Mouse (Mus musculus) urinary bladder, postnatal 36 days (tissue): ENCODE data around the gene Hnrnpc.
"Not testable (repeated sequence)": the region's sequence is repeated elsewhere in the genome, so short reads cannot be mapped to it uniquely, and the experiment has no call there.

Experiments
- DNase-seq, 2 experiments: peaks; one replicate each; pipeline ENCODE4 v3.0.0; 2022; ENCODE audit warnings: low spot score in 2 of 2, mixed read lengths in 1 of 2

The Hnrnpc gene

GRCm38 (mm10) chr14:52103474-52103855 lies 363 bp downstream of the Hnrnpc start:
- no peak for DNase-seq

DNA sequence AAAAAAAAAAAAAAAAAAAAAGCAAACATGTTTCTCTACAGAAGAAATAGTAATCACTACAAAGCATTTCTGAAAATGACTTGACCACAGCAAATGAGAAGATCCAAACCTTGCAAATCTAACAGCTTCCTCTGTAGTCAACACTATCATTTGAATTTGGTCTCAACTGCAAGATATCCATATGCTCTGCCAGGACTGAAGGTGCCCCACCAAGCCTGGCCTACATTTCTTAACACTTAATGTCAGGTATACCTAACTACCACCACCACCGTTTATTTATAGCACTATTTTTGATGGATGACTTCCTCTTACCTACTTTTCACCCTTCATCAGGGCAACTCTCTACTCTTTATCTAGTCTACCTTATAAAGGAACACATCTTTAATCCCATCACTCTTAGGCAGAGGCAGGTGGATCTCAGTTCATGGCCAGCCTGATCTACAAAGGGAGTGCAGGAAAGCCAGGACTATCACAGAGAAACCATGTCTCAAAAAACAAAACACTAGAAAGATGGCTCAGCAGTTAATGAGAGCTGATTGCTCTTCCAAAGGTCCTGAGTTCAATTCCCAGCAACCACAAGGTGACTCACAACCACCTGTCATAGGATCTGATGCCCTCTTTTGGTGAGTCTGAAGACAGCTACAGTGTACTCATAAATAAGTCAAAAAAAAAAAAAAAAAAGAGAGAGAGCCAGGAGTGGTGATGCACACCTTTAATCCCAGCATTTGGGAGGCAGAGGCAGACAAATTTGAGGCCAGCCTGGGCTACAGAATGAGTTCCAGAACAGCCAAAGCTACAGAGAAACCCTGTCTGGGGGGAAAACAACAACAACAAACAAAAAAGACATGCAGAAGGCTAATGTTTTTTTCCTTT lies 2.3 kb downstream of the Hnrnpc start:
- no peak for DNase-seq

DNA sequence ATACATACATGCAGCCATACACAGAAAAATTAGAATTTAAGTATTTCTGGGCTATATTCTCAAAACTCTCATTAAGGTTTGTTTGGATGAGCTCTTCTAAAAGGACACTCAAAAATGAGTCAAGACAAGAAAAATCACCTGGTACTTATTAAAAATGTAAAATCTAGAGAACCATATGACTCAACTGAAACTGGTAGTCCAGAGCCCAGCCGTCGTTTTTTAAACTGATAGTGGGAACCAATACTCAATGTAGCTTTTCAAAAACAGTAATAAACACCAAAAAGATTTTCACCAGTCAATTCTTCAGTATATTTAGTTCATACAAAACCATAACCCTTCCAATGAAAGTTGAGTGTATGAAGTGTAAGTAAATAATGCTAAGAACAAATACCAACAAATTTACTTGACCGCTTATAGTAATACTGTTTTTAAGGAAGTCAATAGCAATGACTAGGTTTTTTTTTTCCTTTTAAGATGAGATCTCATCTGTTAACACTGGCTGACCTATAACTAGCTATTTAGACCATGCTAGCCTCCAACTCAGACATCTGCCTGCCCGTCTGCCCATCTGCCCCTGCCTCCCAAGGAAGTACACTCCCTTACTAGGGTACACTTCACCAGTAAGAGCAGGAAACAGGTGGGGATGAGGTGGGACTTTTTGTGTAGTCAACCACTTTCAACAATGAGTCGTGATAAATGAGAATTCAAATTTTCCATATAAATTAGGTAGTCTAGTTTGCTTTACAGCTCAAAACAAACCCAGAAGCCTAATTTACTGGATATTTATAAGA lies 3.5 kb downstream of the Hnrnpc start:
- DNase-seq: no peak

DNA sequence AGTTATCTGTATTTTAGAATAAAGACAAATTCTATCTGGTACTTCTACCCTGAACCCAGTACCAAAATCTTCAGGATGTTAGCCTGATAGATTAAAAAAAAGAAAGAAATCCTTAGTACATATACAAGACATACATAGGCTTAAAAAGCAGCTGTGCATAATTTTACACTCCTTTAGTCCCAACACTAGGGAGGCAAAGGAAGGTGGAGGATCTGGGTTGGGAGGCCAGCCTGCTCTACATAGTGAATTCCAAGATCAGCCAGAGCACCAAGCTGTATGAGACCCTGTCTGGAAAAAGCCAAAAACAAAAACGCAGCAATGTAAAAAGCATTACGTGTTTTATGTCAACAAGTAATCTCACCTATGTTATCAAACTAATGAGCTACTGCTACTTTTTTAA lies 4.3 kb downstream of the Hnrnpc start:
- no peak for DNase-seq

- DNase-seq: not testable (repeated sequence)
Observed at GRCm38 (mm10) chr14:52098387-52098786, 5.4 kb downstream of the Hnrnpc start.

GRCm38 (mm10) chr14:52097191-52097590 lies 6.6 kb downstream of the Hnrnpc start:
- not testable (repeated sequence) for DNase-seq

DNA sequence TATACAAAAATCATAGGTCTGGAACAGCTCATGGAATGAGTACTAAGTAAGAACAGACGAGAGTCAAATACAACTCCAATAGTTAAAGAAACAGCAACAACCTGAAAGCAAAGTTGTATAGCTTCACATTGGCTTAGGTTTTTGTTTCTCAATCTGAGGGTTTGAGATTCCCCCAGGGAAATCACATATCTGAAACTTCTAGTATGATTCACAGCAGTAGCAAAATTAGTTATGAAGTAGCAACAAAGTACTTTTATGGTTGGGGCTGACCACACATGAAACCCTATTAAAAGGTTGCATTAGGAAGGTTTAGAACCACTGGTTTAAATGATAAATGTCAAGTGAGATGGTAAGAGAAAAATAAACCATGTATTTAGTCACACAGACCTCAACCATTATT lies 9.3 kb downstream of the Hnrnpc start:
- no peak for DNase-seq

GRCm38 (mm10) chr14:52083083-52083482 lies 20.7 kb downstream of the Hnrnpc start:
- DNase-seq: no peak

DNA sequence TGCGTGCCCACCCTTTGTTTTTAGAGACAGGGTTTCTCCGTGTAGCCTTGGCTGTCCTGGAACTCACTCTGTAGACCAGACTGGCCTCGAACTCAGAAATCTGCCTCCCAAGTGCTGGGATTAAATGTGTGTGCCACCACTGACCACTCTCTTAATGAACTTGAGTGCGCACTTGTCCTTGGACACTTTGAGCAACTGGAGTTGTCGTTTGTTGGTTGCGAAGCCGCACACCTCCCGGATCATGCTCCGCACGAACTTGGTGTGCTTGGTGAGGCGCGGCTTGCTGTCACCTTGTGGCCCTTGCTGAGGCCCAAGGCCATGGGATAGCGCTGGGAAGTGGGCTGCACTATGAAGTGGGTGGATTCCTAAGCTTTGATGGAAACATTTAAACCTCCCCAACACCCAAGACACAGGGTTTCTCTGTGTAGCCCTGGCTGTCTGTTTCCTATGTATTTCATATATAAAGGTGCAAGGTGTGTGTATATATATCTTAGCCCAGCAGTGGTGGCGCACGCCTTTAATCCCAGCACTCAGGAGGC lies 32.2 kb downstream of the Hnrnpc start:
- DNase-seq: no peak

GRCm38 (mm10) chr14:52066135-52066534 lies 37.7 kb downstream of the Hnrnpc start:
- DNase-seq: no peak

DNA sequence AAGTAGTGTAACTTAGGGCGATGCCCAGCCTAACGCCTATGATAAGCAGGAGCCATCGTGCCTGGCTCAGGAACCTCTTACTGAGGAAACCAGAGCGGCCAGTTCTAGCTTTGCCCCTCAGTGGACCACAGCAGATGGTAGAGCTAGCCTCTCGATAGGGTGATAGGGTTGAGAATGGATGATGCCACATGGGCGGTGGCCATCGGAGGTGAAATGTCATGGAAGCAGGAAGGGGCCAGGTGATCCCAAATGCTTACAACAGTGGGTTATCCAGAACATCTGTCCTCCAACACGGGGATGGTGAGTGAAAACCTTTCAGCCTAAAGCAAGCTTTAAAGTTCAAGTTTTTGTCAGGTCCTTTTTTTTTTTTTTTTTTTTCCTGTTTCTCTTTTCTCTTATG lies 42.0 kb downstream of the Hnrnpc start:
- no peak for DNase-seq

- no peak for DNase-seq
Observed at GRCm38 (mm10) chr14:52060800-52061199, 43.0 kb downstream of the Hnrnpc start.

- DNase-seq: no peak
Observed at GRCm38 (mm10) chr14:52059982-52060381, 43.8 kb downstream of the Hnrnpc start.

DNA sequence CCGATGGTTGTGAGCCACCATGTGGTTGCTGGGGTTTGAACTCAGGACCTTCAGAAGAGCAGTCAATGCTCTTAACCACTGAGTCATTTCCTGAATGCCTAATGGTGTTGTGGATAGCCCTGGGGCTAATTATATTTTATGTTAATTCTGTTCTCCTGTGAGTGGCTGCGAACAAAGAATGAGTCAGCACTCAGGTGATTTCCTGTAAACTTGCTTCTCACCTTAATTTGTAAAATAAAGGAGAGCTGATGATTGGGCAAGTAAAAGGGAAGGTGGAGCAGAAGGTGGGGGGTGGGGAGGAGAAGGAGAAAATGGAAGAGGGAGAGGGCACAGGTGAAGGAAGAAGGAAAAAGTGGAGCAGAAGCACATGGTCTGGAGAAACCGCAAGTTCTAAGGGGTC lies 51.1 kb downstream of the Hnrnpc start:
- DNase-seq: not testable (repeated sequence)

DNA sequence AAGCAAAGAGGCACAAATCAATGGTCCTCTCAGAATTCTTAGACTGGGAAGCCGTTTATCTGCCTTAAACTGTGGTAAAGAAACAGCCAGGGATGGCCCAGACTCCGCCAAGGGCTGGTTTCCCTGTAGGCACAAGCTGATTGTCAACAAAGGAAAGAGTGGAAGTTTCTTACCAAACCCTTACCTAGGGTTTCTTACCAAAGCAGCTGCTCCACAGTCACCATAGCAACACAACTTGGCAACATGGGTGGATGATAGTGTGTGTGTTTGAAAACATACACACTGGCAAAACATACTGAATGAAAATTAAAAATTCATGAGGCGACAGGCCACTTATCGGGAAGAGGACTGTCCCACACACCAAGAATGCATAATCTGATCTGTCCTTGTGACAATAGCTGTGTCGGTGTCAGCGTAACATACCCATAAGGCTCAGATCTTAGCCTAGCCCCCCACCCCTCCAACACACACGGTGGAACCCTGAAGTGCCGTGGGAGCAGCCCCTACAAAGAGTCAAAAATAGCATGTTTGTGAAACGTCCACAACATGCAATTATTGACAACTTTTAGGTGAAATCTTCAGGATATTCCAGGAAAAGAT lies 57.8 kb downstream of the Hnrnpc start:
- no peak for DNase-seq

- DNase-seq: no peak
Observed at GRCm38 (mm10) chr14:52044901-52045678, 58.7 kb downstream of the Hnrnpc start.

DNA sequence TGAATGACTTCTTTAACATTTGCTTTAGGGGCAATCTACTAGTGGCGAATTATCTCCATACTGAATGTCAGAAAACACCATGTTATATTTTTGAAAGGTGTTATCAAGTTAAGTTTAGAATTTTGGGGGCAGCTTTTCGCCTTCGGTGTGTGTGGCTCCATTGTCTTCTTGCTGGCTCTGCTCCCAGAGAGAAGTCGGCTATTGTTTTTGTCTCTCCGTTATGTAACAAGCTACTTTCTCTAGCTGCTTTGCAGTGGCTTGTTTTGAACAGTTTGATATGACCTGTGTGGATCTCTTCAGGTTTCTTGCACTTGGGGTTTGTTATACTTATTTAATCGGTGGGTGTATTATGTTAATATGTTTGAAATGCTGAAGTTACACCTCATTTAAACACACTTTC lies 60.4 kb downstream of the Hnrnpc start:
- no peak for DNase-seq

GRCm38 (mm10) chr14:52042359-52042758 lies 61.5 kb downstream of the Hnrnpc start, which contains the start of gene Olfr221:
Gene Olfr221, minus strand, starts transcription at chr14:52042459.
- DNase-seq: not testable (repeated sequence)

GRCm38 (mm10) chr14:52039332-52039731 lies 64.5 kb downstream of the Hnrnpc start:
- no peak for DNase-seq

- DNase-seq: no peak
Observed at GRCm38 (mm10) chr14:52035926-52036325, 67.9 kb downstream of the Hnrnpc start.

- no peak for DNase-seq
Observed at GRCm38 (mm10) chr14:52026342-52026741, 77.5 kb downstream of the Hnrnpc start.
